Mouse (Mus musculus) left cerebral cortex, postnatal 14 days (tissue): ENCODE results near the gene Wasl. TPM values are rescaled to one million over a fixed set of nuclear protein-coding genes. Genes with fewer than 3 reads are reported as not detected.

Experiments
- DNase-seq, 2 experiments: peaks; one replicate each; pipeline ENCODE4 v3.0.0; 2021 to 2022; ENCODE audit warnings: low spot score in 2 of 2, mixed read lengths in 1 of 2
- intact Hi-C: fragments of 180-260 bp; cut with DNase I; formaldehyde crosslinking; loops from one replicate; pipeline ENCODE4 v1.15.1; 2025
- total RNA-seq, 2 experiments: library from RNA; stranded (reverse); gene quantifications; 2 replicates each; pipeline ENCODE4 v1.2.3; 2021

Gene Wasl
- total RNA-seq, 2 experiments from 2014 or later = 78.5 to 81.9 TPM

DNA sequence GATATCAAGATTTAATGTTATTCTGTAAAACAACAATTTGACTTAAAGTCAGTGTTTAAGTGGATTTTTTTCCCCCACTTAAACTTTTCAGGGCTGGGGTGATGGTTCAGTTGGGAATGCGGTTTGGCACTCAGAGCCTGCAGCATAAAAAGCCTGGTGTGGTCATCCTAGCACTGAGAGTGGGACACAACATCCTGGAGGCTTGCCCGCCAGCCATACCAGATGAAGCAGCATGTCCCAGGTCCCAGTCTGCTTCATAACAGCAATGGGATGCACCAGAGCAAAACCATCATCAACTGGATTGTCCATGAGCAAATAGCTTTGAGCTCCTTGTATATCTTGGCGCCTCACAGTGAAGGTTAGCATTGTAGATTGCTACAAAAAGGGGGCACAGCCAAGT, 56.1 kb downstream of the Wasl start:
- DNase-seq = no peak
- intact Hi-C loops = no loop called here

DNA sequence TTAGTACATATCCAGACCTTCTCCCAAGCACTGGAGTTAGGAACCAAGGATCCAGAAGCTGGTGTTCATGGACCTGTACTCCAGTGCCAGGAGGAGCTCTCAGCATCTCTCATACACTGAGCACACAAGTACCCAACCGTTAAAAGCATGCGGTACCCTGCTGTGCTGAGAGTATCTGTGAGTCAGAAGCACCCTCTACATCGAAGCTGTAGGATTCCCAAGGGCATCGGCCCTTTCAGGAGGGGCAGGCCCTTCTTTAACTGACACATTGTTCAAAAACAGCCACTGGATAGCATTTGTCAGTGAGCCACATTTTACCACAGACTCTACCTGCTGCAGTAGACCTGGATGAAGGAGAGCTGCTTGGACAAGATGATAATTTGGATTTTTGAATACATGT, 56.7 kb downstream of the Wasl start:
- intact Hi-C loops = no loop called here
- no peak for DNase-seq

DNA sequence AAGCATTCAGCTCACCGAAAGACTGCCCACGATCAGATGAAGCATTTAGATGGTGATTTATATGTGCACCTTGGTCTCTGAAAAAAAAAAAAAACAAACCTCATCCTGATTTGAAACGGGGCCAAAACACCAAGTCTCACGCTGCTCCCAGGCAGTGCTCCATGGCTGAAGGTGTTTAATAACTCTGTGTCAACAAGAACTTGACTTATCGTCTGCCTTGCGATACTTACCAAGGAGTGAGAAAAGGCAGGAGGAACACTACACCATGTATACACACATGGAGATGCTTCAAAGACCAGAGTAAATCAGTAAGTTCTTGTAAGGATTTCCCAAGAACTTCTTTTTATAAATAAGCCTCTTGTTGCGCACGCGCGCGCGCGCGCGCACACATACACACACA, 57.3 kb downstream of the Wasl start:
- intact Hi-C loops = no loop called here

DNA sequence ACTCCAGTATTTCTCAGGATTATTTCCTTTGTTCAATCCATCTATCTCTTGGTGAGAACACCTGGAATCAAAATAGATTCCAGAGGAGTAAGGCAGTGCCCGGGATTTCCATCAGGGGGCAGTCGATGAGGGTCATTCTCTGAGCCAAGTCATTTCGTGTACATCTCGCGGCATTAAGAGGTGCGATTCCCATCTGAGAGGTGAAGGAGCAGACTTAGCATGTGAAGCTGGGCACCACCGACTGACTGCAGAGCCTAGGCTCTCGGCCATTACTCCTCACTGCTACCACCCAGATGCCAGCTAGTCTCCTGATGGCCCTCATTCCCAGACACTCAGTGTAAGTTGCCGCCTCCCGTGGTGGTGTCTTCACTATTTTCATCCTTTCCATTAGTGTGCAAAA, 58.3 kb downstream of the Wasl start:
- DNase-seq = no peak
- intact Hi-C loops = no loop called here

More for the DNA sequence above, 57.3 kb downstream of the Wasl start:
- DNase-seq = no peak

DNA sequence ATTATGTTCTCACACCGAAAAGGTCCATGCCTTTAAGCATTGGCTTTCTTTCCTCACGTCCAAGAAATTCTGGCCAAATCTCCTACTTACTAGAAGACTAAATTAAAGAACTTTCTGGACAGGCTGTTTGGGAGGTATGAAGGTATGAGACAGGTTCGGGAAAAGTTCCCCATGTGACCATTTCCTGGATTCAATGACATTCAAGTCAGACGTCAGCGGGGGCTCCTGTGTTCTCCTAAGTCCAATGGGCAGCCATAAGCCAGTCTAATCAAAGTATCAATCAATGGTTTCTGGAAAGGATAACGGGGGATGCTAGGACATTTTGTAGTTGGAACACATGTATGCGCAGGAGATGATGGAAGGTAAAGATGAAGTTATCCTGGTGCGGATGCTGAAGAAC, 59.2 kb downstream of the Wasl start:
- intact Hi-C loops = no loop called here
- no peak for DNase-seq

DNA sequence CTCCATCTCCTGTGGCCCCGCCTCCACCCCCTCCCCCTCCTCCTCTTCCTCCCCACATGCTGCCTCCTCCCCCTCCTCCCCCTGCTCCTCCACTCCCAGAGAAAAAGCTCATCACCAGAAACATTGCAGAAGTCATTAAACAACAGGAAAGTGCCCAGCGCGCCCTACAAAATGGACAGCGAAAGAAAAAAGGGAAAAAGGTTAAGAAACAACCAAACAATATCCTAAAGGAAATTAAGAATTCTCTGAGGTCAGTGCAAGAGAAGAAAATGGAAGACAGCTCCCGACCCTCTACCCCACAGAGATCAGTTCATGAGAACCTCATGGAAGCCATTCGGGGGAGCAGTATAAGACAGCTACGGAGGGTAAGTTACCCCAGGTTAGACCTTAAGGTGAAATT, 60.5 kb downstream of the Wasl start:
- intact Hi-C loops = no loop called here
- no peak for DNase-seq

DNA sequence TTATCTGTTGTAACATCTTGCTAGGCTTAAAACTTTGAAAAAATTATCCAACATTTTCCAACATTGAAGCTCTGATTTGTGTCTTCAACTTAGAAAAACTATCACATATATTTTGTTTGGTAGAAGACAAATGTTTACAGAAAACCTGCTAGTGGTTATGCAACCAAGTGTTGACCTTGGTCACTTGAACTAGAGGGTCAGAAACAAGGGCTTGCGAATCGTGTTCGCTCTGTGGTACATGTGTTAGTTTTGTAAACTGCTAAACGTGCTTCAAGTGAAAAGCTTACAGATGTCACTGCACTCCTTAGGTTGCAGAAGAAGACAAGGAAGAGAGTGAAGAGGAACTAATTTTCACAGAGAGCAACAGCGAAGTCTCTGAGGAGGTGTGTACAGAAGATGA, 61.8 kb downstream of the Wasl start:
- intact Hi-C loops = no loop called here
- DNase-seq = no peak

DNA sequence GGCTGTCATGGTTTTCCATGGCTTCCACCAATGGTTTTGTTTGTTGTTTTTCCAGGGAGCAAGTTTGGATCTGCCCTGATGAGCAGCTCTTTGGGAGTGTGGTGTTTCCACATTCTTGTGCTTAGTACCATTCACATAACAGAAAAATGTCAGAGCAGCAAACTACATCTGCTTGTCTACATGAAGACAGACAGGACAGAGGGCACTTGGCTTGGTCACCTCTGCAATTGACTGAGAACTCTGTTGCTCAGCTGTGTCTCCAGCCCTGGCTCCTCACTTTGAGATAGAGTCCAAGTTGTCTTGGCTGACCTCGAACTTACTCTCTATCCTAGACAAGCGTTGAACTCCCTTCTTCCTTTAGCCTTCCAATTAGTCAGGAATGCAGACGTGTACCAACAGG, 62.5 kb downstream of the Wasl start:
- intact Hi-C loops = no loop called here
- DNase-seq = no peak

DNA sequence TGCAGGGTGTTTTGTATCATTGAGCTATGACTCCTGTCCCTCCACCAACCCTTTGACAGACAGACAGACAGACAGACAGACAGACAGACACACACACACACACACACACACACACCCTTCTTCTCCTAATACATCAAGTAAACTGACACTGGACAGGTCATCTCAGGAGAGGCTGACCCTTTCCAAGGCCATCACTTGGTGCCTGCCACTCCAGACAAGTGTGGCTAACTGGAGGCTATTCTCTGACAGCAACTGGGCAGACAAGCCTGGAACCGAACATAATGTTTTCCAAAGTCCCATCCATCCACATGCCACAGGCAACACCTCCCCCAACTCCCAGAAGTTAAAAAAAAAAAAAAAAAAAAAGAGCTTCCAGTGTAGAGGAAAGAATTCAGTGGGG, 63.1 kb downstream of the Wasl start:
- no peak for DNase-seq
- intact Hi-C loops = no loop called here

DNA sequence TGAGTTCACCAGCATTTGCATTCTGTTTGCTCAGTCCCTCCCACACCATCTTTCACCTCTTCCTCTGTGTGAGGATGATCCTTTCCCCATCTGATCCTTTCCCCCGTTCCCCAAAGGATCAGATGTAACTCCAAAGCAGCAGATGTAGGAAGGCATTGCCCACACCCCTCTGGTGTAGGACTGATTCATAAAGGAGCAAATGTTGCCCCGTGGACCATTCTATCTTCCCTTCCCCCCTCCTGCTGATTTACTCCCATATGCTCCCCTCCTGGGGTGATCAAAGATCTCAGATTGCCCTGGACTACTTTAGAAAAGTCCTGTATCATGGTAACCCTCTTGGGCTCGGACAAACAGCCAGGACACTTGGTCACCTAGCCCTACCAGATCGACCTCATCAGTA, 64.1 kb downstream of the Wasl start:
- intact Hi-C loops = no loop called here
- DNase-seq = no peak

DNA sequence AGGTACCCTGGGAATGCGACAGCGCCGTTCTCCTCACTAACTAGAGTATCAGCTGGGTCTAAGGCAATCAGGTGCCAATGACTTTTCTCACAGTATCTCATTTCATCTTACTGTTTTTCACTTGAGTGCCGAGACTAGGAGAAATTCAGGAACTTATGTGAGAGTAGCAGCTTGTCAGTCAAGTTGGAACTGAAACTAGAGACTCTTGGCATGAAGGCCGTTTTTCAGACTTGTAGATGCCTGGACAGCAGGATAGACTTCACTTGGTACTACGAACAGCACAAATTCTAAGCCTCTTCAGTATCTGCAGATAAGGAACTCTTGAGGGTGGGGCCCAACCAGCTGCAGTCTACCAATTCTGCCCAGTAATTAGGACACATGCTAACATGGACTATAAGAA, 64.7 kb downstream of the Wasl start:
- intact Hi-C loops = no loop called here
- DNase-seq = no peak

DNA sequence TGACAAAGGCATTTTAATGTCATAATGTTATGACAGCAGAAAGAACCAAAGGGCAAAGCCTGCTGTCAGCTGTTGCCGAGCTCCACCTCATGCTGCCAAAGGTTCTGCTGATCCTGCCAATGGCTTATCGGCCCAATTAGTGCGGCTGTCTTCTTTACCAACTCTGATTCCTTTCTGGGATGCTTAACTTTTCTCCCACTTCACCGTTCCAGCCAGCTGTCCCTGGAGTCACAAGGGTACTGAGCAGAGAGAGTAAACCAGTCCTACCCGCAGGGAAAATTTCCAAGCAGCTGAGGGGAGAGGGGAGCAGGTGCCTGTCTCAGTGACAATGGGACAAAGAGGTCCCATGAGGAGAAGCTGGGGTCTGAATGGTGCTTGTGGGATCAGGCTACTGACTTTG, 65.2 kb downstream of the Wasl start:
- no peak for DNase-seq
- intact Hi-C loops = no loop called here

DNA sequence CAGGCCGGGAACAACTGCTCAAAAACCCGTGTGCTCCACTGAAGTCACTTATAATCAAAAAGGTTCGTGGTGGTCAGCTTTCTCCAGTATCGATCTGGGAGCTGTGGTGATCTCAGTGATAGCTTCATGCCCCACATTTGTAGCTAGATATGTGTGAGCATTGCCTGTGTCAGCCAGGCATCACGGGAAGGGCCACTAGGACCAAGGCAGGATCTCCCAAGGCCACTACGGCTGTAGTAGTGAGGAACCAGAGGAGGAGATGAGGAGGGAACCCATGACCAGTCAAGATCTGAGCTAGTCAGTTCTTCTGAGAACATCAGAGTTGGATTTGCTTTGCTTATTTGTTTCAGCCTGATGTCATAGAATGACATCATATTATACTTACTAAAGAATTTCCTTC, 65.6 kb downstream of the Wasl start:
- intact Hi-C loops = no loop called here

DNA sequence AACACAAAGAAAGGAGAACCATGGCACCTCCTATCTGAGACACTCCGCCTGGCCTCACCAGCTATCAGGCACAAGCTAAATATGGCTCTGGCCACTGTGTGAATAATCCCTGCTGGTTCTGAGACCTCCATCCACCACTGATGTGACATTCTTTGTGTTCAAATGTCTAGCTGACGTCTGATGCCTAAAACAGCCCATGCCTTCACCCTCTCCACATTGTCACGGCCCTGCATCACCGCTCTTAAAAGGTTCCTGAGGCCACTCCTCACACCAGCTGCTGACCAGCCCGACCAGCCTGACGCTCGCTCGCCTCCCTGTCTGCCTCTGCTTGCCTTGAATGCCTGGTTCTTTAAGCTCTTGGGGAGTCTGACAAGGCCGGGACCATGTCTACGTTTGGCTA, 67.3 kb downstream of the Wasl start, which contains the start of gene Lmod2:
Lmod2 (plus strand) TSS at position 263 of the 400 bp plus-strand sequence.
- no peak for DNase-seq
- intact Hi-C loops = no loop called here

More for the DNA sequence above, 65.6 kb downstream of the Wasl start:
- DNase-seq = no peak

DNA sequence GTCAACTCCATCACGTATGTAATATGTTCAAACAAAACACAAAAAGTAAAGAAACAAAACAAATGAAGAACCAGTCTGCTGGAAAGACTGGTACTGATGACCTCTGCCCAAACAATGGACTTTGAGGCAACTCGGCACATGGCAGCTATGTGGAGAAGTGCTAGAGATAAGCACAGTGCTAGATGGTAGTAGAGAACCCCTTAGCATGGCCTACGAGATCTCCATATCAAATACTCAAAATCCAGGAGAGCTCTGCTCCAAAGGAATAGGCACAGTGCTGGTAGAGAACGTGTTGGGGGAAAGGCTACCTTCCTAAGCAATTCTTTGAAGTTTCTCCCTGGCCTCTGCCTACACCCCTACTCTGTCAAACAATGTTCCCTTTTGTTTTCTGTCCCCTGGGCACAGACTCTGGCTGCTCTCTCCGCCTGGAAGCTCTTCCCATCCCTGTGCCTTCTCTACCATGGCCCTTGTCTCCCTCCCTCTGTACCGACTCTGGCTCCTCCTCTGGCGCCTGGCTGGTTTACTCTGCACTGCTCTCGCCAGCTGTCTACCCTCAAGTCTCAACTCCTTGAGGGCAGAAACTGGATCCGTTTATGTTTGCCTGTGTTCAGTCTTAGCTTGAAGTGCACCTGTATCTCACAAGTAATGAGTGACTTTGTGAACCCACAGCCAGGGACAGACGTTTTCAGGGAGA, 73.1 kb downstream of the Wasl start:
- no peak for DNase-seq
- intact Hi-C loops = no loop called here

DNA sequence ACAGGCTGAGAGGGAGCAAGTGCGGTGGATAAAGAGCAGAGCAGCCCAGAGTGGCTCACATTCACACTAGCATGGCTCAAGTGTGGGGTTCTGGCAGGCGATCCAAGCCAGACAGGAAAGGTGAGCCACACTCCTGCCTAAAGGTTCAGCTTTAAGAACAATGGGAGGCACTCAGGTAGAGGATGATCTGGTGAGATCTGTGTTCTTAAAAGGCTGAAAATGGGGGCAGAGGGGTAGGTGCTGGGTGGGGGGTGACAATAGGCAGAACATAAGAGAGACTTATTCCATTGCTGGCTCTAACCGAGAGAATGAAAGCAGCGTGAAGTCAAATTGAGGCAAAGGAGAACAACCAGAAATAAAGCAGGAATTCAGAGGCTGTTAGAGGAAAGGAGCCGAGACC, 74.5 kb downstream of the Wasl start:
- DNase-seq = no peak
- intact Hi-C loops = no loop called here

DNA sequence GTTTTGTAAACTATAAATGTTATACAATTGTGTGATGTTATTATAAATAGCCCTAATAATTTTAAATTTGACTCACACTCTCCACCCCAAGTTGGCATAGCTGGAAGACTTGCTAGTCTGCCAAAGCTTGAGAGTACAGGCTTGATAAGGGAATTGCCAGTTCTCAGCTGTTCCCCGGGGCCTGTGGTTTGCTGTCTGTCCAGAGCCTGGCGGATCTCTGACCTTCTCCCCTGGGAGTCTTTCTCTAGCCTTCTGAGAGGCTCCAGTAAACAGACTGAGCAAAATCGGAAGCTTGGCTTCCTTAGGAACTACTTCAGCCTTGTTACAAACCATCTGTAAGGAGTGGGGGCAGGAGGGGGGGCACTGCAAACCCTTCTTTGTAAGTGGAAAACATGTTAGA, 77.9 kb downstream of the Wasl start:
- intact Hi-C loops = no loop called here
- no peak for DNase-seq

DNA sequence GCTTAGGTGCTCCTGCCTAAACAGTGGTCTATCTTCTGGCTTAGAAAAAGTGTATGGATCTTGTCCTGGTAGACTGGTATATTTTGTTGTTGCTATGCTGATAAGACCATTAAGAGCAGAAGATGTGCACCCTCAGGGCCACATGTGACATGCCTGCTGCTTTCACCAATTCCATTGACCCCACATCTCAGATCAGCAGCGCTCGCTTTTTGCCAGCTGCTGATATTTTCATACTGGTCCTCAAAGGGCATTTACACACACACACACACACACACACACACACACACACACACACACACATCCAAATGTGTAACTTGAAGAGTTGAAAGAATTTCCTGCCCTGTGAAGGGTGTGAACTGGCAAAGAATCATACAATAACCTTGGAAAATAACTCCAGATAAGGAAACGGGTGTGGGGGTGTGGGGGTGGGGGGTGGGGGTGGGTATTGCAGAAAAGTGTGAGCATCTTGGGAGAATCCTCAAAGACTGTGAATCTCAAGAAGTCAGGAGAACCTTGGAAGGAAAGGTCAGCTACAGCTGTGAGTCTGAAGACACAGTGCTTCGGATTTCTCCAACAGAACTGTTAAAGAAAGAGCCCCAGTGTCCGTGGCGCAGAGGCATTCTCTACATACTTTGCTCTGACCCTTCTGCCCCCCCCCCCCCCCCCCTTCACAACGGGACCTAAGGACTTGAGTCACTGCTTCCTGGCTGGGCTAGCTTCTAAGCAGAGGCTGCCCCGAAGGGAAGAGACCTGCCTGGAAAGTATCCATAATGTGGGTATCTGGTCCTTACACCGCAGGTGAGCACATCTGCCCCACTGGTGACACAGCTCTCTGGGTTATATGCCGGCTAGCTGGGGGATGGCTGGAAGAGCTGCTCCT, 79.1 kb downstream of the Wasl start:
- intact Hi-C loops = no loop called here
- DNase-seq = no peak

DNA sequence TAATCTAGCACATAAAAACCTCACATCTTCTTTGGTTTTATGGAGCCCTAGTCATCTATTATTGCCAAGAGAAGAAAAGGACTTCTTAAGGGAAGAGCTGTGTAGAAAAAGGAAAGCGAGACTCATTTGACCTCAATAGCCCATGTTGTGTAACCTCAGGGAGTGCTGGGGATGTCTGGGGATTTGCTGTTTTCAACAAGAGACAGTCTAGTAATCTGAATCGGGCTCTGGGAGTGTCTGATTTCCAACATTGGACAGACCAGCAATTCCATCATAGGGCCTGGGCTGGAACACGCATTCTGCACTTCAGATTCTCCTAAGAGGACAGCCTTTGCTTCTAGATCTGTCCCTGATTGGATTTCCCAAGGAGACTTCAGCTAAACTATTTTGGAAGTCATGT, 81.4 kb downstream of the Wasl start:
- intact Hi-C loops = no loop called here

DNA sequence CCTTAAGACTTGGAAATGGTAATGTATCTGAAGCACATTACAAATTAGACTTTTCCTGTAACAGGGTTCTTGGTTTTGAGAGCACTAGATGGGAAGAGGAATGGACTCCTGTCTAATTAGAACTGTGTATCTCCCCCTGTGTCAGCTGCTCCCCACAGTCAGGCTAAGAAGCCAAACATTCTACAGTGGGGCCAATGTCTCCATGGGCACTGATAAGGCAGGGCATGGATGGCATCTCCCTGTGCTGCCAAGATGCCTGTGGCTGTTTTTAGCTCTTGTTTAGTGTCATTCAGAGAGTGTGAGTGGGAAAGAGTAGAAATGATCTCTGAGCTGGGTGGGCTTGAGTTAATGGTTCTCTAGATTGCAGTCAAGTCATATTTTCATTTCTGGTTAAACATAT, 91.5 kb downstream of the Wasl start:
- intact Hi-C loops = loop anchor here (5.0 kb wide), 1 partner anchor 149 kb away; no protein-coding TSS in a partner anchor
- no peak for DNase-seq

More for the DNA sequence above, 81.4 kb downstream of the Wasl start:
- DNase-seq = no peak

DNA sequence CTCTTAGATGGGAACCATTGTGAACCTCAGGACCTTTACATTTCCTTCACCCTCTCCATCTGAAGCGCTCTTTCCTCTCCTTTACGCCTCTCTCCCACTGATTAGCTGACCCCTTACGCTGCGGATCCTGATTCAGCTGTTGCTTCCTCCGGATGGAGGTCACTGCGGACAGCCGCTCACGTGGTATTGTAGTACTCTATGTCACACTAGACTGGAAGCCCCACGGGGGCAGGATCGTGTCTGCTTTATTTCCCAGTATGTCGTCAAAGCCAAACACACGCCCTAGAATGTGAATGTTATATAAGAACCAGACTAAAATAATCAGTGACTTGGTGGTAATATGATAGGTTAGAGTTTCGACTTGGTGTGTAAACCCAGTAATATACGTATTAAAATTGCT, 92.4 kb downstream of the Wasl start:
- intact Hi-C loops = loop anchor here (5.0 kb wide), 1 partner anchor 150 kb away; no protein-coding TSS in a partner anchor
- DNase-seq = no peak
